Mouse (Mus musculus): ENCODE data around the gene Adam15. TPM values are rescaled to one million over a fixed set of nuclear protein-coding genes. Genes with fewer than 3 reads are reported as not detected.

Gene Adam15
- polyA plus RNA-seq, 1 experiment from 2014 or later = 28.4 TPM

DNA sequence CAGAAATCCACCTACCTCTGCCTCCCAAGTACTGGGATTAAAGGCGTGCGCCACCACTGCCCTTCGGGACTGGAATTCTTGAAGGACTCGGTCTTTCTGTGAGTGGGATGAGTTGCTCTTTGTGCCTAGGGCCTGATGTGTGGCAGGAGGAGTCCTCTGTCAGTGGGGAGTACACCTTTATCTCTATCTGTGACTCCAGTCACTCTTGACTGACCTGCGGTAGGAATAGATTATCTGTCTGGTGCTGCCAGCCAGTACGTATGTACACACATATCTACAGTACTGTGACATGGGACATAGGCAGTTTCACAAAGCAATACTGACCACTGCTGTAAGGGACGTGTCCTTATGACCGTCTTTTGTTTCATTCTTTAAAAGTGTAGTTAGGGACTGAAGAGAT is 23.9 kb downstream of the Adam15 start:
- H3K4me2 ChIP-seq (ENCODE audit: low read depth, low read length, severe bottlenecking) = no peak overlapping the region

DNA sequence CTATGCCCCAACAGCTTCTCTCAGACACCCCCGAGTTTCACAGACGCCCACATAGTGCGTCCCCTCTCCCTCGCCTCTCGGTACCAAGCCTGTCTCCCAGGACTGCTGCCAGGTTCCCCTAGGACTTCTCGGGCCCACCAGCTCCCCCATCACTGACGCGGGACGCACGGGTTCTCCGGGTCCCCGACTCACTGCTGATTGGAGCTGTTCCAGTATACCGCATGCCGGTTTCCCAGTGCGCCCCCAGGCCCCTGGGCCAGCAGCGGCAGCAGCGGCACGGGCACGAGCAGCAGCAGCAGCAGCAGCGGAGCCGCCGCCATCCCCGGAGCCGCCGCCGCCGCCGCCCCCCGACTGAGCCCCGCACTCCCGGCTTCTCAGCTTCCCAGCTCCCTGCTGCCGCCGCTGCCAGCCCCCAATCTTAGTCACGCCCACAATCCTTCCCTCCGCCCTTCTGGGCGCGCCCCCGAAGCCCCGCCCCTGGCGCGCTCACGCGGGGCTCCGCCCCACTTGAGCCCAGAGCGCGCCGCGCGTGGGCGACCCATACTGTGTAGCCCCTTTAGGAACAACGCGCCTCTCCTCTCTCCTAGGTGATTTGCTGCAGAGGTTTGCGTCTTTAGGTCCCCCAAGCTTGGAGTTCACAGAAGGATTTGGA is 27.2 kb downstream of the Adam15 start, which contains the start of gene Efna3:
Gene Efna3 (minus strand): TSS at position 452 of the 652 bp plus-strand sequence.
- peaks cover 27% of the 10 kb centered on the region for H3K4me1 ChIP-seq (replicated peaks; ENCODE audit: control insufficient read depth, insufficient read depth, low read length)
- peaks cover 51% of the 10 kb centered on the region for H3K27me3 ChIP-seq (ENCODE audit: control insufficient read depth, insufficient read depth, low read length)
- peak within 1 kb of the TSS; percentile 59 for H3K9ac ChIP-seq (ENCODE audit: low read length)
- peak within 1 kb of the TSS; percentile 57 for H3K4me3 ChIP-seq (ENCODE audit: low read depth, low read length)
- ATAC-seq (replicated peaks; ENCODE audit: low FRiP score) (peak; percentile 53), DNase-seq (ENCODE audit: low spot score) (peak; percentile 86)
- no peak within 1 kb of the TSS for H3K27ac ChIP-seq (ENCODE audit: low read depth, low read length)
- no peaks in the 10 kb centered on the region for H3K36me3 ChIP-seq (ENCODE audit: control insufficient read depth, insufficient read depth, low read length)
- peak within 1 kb of the TSS; percentile 88 for H3K4me2 ChIP-seq (ENCODE audit: low read depth, low read length, severe bottlenecking)
- 0% methylated on average over 52 of the region's 53 CpGs for WGBS
- no peaks in the 10 kb centered on the region for H3K9me3 ChIP-seq (ENCODE audit: control insufficient read depth, low read length)

More for the DNA sequence above, 23.9 kb downstream of the Adam15 start:
- no peak for ATAC-seq (replicated peaks; ENCODE audit: low FRiP score)
- H3K27me3 ChIP-seq (ENCODE audit: control insufficient read depth, insufficient read depth, low read length) = peaks cover 19% of the 10 kb centered on the region
- H3K4me1 ChIP-seq (replicated peaks; ENCODE audit: control insufficient read depth, insufficient read depth, low read length) = peaks cover 14% of the 10 kb centered on the region
- no peaks in the 10 kb centered on the region for H3K36me3 ChIP-seq (ENCODE audit: control insufficient read depth, insufficient read depth, low read length)
- no peaks in the 10 kb centered on the region for H3K9me3 ChIP-seq (ENCODE audit: control insufficient read depth, low read length)
- WGBS = 90% methylated on average over 8 of the region's 8 CpGs
- no peak overlapping the region for H3K9ac ChIP-seq (ENCODE audit: low read length)
- DNase-seq (ENCODE audit: low spot score) = no peak
- H3K27ac ChIP-seq (ENCODE audit: low read depth, low read length) = no peak overlapping the region
- H3K4me3 ChIP-seq (ENCODE audit: low read depth, low read length) = no peak overlapping the region

DNA sequence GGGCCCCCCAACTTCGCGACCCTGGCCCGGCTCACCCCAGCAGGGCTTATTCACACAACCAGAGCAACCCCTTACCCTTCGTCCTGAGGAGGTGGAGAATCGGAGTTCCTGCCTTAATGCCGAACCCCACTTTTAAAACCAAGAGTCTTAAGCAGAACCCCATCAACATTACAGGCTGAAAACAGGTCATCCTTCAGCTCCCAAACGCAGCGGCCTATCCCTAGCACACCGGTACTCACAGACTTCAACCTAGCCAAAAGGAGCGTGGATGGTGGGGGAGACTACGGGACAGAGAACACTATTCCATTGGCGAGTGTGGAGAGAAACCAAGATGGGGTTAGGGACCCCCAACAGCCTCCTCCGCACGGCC is 27.7 kb downstream of the Adam15 start:
- Histone ChIP-seq H3K4me1 (replicated peaks; ENCODE audit: control insufficient read depth, insufficient read depth, low read length) (peaks cover 27% of the 10 kb centered on the region), H3K27ac (ENCODE audit: low read depth, low read length) (no peak overlapping the region), H3K4me2 (ENCODE audit: low read depth, low read length, severe bottlenecking) (peak overlapping the region; percentile 88), H3K4me3 (ENCODE audit: low read depth, low read length) (peak overlapping the region; percentile 57), H3K36me3 (ENCODE audit: control insufficient read depth, insufficient read depth, low read length) (no peaks in the 10 kb centered on the region), H3K9me3 (ENCODE audit: control insufficient read depth, low read length) (no peaks in the 10 kb centered on the region), H3K27me3 (ENCODE audit: control insufficient read depth, insufficient read depth, low read length) (peaks cover 54% of the 10 kb centered on the region), H3K9ac (ENCODE audit: low read length) (peak overlapping the region; percentile 59)
- ATAC-seq (replicated peaks; ENCODE audit: low FRiP score) = peak; percentile 9
- under 1% methylated on average over 14 of the region's 14 CpGs for WGBS
- no peak for DNase-seq (ENCODE audit: low spot score)

DNA sequence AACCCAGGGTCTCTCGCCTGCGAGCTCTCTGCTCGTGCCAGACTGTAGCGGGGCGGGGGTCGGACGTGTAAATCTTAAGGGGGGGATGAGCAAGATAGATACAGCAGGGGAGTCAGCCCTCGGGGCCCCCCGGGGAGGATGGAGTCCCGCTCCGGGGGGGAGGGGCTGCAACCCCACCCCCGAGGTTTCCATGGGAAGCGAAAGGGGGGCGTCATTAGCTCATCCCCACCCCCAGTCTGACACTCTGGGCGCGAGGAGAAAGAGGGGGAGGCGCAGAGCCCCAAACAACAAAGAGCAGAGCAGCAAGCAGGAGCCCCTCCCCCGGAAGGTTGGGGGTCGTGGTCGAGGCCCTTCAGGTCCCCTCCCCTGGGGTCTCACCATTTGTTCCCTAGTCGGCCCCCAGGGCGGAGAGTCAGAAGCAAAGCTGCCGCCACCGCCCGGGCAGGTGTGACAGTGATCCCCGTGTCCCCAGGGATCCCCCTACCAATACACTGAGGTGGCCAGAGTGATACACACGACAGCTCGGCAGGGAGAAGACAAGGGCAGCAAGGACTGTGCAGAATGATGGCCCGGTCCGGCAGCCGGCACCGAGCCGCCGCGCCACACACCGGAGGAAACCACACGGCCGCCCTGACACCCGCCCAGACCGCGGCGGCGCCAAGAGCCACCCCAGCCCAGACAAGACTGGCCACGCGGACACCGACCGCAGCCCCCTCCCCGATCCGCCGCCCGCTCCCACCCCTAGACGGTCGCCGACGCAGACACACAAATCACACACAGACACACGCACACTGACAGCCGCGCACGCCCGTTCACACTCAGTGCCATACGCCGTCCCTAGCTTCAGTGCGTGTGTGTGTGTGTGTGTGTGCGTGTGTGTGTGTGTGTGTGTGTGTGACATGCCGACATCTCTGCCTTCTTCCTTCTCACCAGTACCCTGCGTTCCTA is 28.3 kb downstream of the Adam15 start:
- peaks cover 54% of the 10 kb centered on the region for H3K27me3 ChIP-seq (ENCODE audit: control insufficient read depth, insufficient read depth, low read length)

DNA sequence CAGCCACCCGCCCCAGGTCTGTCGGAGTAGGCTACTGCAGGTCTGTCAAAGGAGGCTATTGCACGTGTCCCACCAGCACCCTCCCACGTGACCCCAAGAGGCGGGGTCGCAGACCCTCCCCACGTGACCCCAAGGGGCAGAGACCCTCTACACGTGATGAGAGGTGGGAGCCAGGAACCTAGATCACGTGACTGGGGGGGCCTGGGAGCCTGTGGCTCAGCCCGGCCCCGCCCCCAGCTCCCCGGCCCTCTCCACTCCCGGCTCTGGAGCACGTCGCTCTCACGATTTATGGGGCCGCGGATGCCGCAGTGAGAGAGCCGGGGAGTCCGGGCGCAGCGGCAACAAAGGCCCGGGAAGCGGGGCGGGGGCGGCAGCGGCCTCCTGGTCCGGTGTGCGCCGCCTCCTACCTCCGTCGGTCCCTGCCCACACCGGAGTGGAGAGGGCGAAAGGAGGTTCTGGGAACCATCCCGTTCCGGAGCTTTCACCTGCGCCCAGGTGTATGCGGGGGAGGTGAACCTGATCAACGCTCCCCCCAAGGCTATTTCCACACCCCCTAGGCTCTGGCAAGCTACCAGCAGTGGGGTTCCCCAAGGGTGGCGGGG is 29.1 kb downstream of the Adam15 start:
- peak overlapping the region; percentile 59 for H3K9ac ChIP-seq (ENCODE audit: low read length)
- WGBS = under 1% methylated on average over 40 of the region's 41 CpGs
- H3K36me3 ChIP-seq (ENCODE audit: control insufficient read depth, insufficient read depth, low read length) = no peaks in the 10 kb centered on the region
- peak overlapping the region; percentile 25; the same call in 1 of the 2 replicates for H3K27ac ChIP-seq (ENCODE audit: low read depth, low read length)
- ATAC-seq (replicated peaks; ENCODE audit: low FRiP score) (no peak; the same call in 1 of the 2 replicates), DNase-seq (ENCODE audit: low spot score) (peak; percentile 81)
- peaks cover 61% of the 10 kb centered on the region for H3K27me3 ChIP-seq (ENCODE audit: control insufficient read depth, insufficient read depth, low read length)
- peak overlapping the region; percentile 57 for H3K4me3 ChIP-seq (ENCODE audit: low read depth, low read length)
- H3K4me1 ChIP-seq (replicated peaks; ENCODE audit: control insufficient read depth, insufficient read depth, low read length) = peaks cover 33% of the 10 kb centered on the region
- H3K4me2 ChIP-seq (ENCODE audit: low read depth, low read length, severe bottlenecking) = peak overlapping the region; percentile 88
- H3K9me3 ChIP-seq (ENCODE audit: control insufficient read depth, low read length) = no peaks in the 10 kb centered on the region

More for the DNA sequence above, 28.3 kb downstream of the Adam15 start:
- ATAC-seq (replicated peaks; ENCODE audit: low FRiP score) (0 out of 2 replicates have a peak, but pooled peaks have one; percentile 7), DNase-seq (ENCODE audit: low spot score) (no peak)
- Histone ChIP-seq H3K4me3 (ENCODE audit: low read depth, low read length) (peak overlapping the region; percentile 57), H3K4me2 (ENCODE audit: low read depth, low read length, severe bottlenecking) (peak overlapping the region; percentile 88), H3K9ac (ENCODE audit: low read length) (peak overlapping the region; percentile 59), H3K4me1 (replicated peaks; ENCODE audit: control insufficient read depth, insufficient read depth, low read length) (peaks cover 27% of the 10 kb centered on the region), H3K27ac (ENCODE audit: low read depth, low read length) (peak overlapping the region; percentile 25; the same call in 1 of the 2 replicates), H3K36me3 (ENCODE audit: control insufficient read depth, insufficient read depth, low read length) (no peaks in the 10 kb centered on the region), H3K9me3 (ENCODE audit: control insufficient read depth, low read length) (no peaks in the 10 kb centered on the region)
- 1% methylated on average over 65 of the region's 66 CpGs for WGBS

DNA sequence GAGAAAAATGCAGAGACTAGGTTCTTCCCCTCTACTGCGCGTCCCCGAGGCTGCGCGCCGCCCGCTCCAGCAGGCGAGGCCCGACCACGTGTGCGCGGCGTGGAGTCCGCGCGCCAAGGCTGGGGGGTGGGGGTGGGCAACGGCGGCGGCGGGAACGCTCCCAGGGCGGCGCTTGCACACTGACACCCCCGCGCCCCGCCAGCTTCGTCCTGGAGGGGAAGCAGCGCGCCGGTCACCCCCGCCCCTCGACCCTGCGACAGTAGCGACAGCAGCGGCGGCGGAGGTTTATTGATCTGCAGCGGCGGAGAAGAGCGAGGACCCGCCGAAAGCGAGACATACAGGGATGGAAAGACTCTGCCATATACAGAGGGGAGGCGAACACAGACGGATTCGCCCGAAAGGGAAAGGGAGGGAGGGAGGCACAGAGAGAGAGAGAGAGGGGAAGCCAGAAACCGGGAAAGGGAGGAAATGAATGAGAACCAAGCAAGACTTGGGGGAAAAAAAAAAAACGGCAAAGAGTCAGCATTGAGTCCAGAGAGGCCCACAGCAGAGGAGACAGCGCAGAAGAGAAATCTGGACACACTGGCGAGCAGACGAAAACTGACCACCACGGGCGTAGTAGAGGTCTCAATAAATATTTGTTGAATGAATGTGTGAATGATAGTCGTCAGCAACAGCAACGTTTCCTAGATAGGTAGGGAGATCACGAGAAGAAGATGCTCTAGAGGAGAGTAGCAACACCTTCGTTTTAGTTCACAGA is 30.0 kb downstream of the Adam15 start:
- H3K4me3 ChIP-seq (ENCODE audit: low read depth, low read length) = peak overlapping the region; percentile 57
- WGBS = 5% methylated on average over 56 of the region's 58 CpGs
- no peak for ATAC-seq (replicated peaks; ENCODE audit: low FRiP score)
- H3K9ac ChIP-seq (ENCODE audit: low read length) = peak overlapping the region; percentile 23; the same call in 1 of the 2 replicates
- H3K4me1 ChIP-seq (replicated peaks; ENCODE audit: control insufficient read depth, insufficient read depth, low read length) = peaks cover 39% of the 10 kb centered on the region
- H3K9me3 ChIP-seq (ENCODE audit: control insufficient read depth, low read length) = no peaks in the 10 kb centered on the region
- no peaks in the 10 kb centered on the region for H3K36me3 ChIP-seq (ENCODE audit: control insufficient read depth, insufficient read depth, low read length)
- peaks cover 61% of the 10 kb centered on the region for H3K27me3 ChIP-seq (ENCODE audit: control insufficient read depth, insufficient read depth, low read length)
- no peak overlapping the region for H3K27ac ChIP-seq (ENCODE audit: low read depth, low read length)
- peak; percentile 74 for DNase-seq (ENCODE audit: low spot score)
- peak overlapping the region; percentile 88 for H3K4me2 ChIP-seq (ENCODE audit: low read depth, low read length, severe bottlenecking)

DNA sequence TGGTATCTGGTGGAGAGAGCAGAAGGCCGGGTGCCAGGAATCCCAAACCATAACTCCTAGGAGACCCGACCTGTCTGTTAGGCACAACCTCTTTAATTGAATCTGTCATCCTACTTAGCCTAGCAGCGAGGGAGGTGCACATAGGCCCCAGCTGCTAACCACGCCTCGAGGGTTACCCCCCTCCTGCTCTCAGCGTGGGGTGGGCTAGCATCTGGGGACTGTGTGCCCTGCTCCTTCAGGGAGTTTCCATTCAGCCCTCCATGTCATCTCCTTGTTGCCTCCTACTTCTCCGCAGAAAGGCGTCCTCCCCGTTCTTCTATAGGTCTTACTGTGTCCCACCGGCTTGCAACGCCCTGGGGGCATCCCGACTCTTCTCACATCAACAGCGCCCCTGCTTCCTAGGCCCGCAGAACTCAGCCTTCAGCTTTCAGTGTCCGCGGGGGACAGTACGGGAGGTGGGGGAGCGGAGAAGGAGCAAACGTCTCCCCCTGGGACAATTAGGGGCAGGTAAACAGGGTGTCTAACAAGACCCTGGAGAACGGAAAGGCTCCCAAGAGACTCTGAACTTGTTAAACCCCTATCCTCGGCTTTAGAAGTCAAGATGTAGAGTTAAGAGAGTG is 30.7 kb downstream of the Adam15 start:
- Histone ChIP-seq H3K9me3 (ENCODE audit: control insufficient read depth, low read length) (no peaks in the 10 kb centered on the region), H3K27ac (ENCODE audit: low read depth, low read length) (no peak overlapping the region), H3K4me1 (replicated peaks; ENCODE audit: control insufficient read depth, insufficient read depth, low read length) (peaks cover 39% of the 10 kb centered on the region), H3K27me3 (ENCODE audit: control insufficient read depth, insufficient read depth, low read length) (peaks cover 61% of the 10 kb centered on the region), H3K9ac (ENCODE audit: low read length) (peak overlapping the region; percentile 23; the same call in 1 of the 2 replicates), H3K4me2 (ENCODE audit: low read depth, low read length, severe bottlenecking) (peak overlapping the region; percentile 88), H3K4me3 (ENCODE audit: low read depth, low read length) (peak overlapping the region; percentile 57), H3K36me3 (ENCODE audit: control insufficient read depth, insufficient read depth, low read length) (no peaks in the 10 kb centered on the region)
- no peak for DNase-seq (ENCODE audit: low spot score)
- WGBS = 6% methylated on average over 21 of the region's 21 CpGs
- no peak for ATAC-seq (replicated peaks; ENCODE audit: low FRiP score)

Measured in forebrain, embryonic 11.5 days (tissue).